Mouse (Mus musculus) Patski (cell line): ENCODE data around the gene Zkscan1. TPM values are rescaled to one million over a fixed set of nuclear protein-coding genes. Genes with fewer than 3 reads are reported as not detected.
"Not testable (repeated sequence)": the region's sequence is repeated elsewhere in the genome, so short reads cannot be mapped to it uniquely, and the experiment has no call there.

Experiments used
- ATAC-seq: fragments of 100-300 bp; one replicate; pipeline ENCODE4 v1.8.0; 2021
- CTCF ChIA-PET: fragments of 350-600 bp; sonication (Branson Sonifier 250); formaldehyde crosslinking; loops from one replicate; lab custom pipeline; 2022; ENCODE audit warnings: inconsistent platforms; lab: Charles Lee
- POLR2A ChIA-PET: fragments of 350-600 bp; sonication (Branson Sonifier 250); formaldehyde crosslinking; loops from one replicate; lab custom pipeline; 2022; ENCODE audit warnings: antibody characterized with exemption, inconsistent platforms; lab: Charles Lee
- DNase-seq: peaks from one replicate; pipeline ENCODE4 v3.0.0-alpha.2; 2011; ENCODE audit warnings: low read depth, low spot score
- H3K27me3 ChIP-seq: fragments of 371-371 bp; one replicate; pipeline ENCODE4 v1.5.1; 2021
- CTCF ChIP-seq: fragments of 100-300 bp; IDR thresholded peaks from one replicate; pipeline ENCODE4 v1.5.1; 2021
- in situ Hi-C: fragments of 300-500 bp; cut with MboI; formaldehyde crosslinking; loops from 3 replicates; pipeline ENCODE4 v1.11.1; 2018; ENCODE audit warnings: low pct_unique_long_range_greater_than_20kb, mixed read lengths
- polyA plus RNA-seq: library from polyadenylated mRNA; unstranded; gene quantifications from one replicate; pipeline ENCODE4 v1.2.3, GENCODE M21; 2021

The Zkscan1 gene
- polyA plus RNA-seq, 1 experiment from 2014 or later, result 32.9 TPM

DNA sequence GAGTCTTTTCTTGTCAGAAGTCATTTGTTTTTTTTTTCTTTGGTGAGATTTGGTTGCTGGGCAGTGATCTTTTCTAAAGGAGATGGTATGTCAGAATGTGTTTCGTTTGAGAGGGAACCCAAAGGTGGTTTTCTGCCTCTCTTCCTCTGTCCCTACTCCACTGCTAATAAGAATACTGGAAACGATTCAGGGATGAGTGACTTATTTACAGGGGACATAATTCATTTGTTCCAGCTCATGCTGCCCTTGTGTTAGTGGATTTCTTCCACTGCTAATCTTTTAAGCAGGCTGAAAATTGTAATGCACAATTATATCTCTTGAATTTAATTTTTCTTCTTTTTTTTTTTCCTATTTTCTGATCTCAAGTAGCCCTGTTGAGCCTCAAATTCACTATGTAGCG, 2.0 kb downstream of the Zkscan1 start:
- CTCF ChIA-PET, result interaction anchor here (1.6 to 2.7 kb wide), 2 partner anchors 50 to 68 kb away, joined by 6 to 11 read pairs; no protein-coding TSS in a partner anchor
- no peak for TF ChIP-seq CTCF
- ATAC-seq, result no peak
- DNase-seq, result no peak
- no peaks in the 10 kb centered on the region for H3K27me3 ChIP-seq
- in situ Hi-C loops, result loop anchor here (5.0 kb wide), 1 partner anchor 50 kb away; no protein-coding TSS in a partner anchor
- POLR2A ChIA-PET, result interaction anchor here (0.6 to 1.5 kb wide), 4 partner anchors 9 to 208 kb away, joined by 3 to 4 read pairs (median 3); no protein-coding TSS in a partner anchor

GRCm38 (mm10) chr5:138088366-138088765, 3.5 kb downstream of the Zkscan1 start:
- ATAC-seq (no peak), DNase-seq (no peak)
- CTCF ChIA-PET, result interaction anchor here (1.2 to 2.7 kb wide), 3 partner anchors 11 to 66 kb away, joined by 4 to 11 read pairs (median 6); no protein-coding TSS in a partner anchor
- TF ChIP-seq CTCF, result no peak
- in situ Hi-C loops, result loop anchor here (5.0 kb wide), 1 partner anchor 49 kb away; no protein-coding TSS in a partner anchor
- H3K27me3 ChIP-seq, result no peaks in the 10 kb centered on the region
- POLR2A ChIA-PET, result interaction anchor here (0.9 to 1.3 kb wide), 2 partner anchors 15 to 28 kb away, joined by 3 to 4 read pairs; no protein-coding TSS in a partner anchor

GRCm38 (mm10) chr5:138089108-138089551, 4.2 kb downstream of the Zkscan1 start:
- CTCF ChIA-PET, result interaction anchor here (1.0 to 2.7 kb wide), 3 partner anchors 14 to 48 kb away, joined by 3 to 11 read pairs (median 9); no protein-coding TSS in a partner anchor
- no peaks in the 10 kb centered on the region for H3K27me3 ChIP-seq
- ATAC-seq (peak; percentile 44), DNase-seq (no peak)
- in situ Hi-C loops, result loop anchor here (5.0 kb wide), 1 partner anchor 48 kb away; no protein-coding TSS in a partner anchor
- POLR2A ChIA-PET, result interaction anchor here (1.3 kb wide), 1 partner anchor 27 kb away, joined by 4 read pairs; no protein-coding TSS in a partner anchor
- no peak for TF ChIP-seq CTCF

GRCm38 (mm10) chr5:138090271-138090670, 5.4 kb downstream of the Zkscan1 start:
- ChIA-PET POLR2A (interaction anchor here (1.1 kb wide), 1 partner anchor 18 kb away, joined by 3 read pairs; no protein-coding TSS in a partner anchor), CTCF (interaction anchor here (0.8 to 2.7 kb wide), 6 partner anchors 14 to 47 kb away, joined by 3 to 9 read pairs (median 4); no protein-coding TSS in a partner anchor)
- TF ChIP-seq CTCF, result peak; percentile 82
- DNase-seq, result no peak
- in situ Hi-C loops, result no loop called here
- no peaks in the 10 kb centered on the region for H3K27me3 ChIP-seq
- ATAC-seq, result no peak

GRCm38 (mm10) chr5:138090737-138091136, 5.9 kb downstream of the Zkscan1 start:
- in situ Hi-C loops, result no loop called here
- no peak for DNase-seq
- TF ChIP-seq CTCF, result no peak
- no peak for ATAC-seq
- ChIA-PET CTCF (interaction anchor here (0.8 to 2.7 kb wide), 6 partner anchors 14 to 46 kb away, joined by 3 to 9 read pairs (median 4); no protein-coding TSS in a partner anchor), POLR2A (no interaction called here)
- H3K27me3 ChIP-seq, result no peaks in the 10 kb centered on the region

DNA sequence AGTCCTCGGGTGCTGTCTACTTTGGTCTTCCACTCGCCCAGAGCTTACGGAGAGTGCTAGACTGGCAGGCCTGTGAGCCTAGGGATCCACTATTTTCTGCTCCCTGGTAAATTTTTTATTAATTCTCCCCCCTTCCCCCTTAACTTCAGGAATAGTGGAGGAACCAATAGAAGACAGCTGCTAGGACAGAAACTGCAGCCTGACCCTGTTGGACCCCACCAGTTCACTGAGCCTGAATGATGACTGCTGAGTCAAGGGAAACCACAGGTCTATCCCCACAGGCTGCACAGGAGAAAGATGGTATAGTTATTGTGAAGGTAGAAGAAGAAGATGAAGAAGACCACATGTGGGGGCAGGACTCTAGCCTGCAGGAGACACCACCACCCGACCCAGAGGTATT, 7.9 kb downstream of the Zkscan1 start:
- ATAC-seq (no peak), DNase-seq (no peak)
- in situ Hi-C loops, result no loop called here
- CTCF ChIA-PET, result interaction anchor here (2.4 kb wide), 1 partner anchor 9 kb away, joined by 9 read pairs; no protein-coding TSS in a partner anchor
- no peak for TF ChIP-seq CTCF
- H3K27me3 ChIP-seq, result no peaks in the 10 kb centered on the region
- POLR2A ChIA-PET, result interaction anchor here (1.1 kb wide), 1 partner anchor 45 kb away, joined by 4 read pairs; no protein-coding TSS in a partner anchor

DNA sequence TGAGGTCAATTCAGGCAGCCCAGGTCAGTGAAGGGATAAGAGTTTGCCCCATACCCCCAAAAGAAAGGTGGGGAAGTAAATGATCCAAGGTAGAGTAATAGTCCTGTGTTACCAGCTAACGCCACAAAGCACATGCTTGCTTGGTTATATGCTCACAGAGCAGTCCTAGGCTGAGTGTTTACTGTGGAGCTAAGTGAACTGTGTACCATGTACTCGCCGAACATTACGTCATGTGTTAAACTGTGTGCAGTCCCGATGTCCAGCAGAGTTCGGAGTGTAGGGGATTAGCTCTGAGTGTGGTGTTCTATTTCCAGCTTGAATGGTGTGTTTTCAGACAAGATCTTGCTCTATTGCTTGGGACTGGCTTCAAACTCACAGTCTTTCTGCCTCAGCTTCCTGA, 9.6 kb downstream of the Zkscan1 start:
- H3K27me3 ChIP-seq, result no peaks in the 10 kb centered on the region
- in situ Hi-C loops, result no loop called here
- ATAC-seq, result no peak
- ChIA-PET POLR2A (interaction anchor here (1.1 kb wide), 1 partner anchor 11 kb away, joined by 4 read pairs; no protein-coding TSS in a partner anchor), CTCF (no interaction called here)
- DNase-seq, result no peak
- TF ChIP-seq CTCF, result no peak

DNA sequence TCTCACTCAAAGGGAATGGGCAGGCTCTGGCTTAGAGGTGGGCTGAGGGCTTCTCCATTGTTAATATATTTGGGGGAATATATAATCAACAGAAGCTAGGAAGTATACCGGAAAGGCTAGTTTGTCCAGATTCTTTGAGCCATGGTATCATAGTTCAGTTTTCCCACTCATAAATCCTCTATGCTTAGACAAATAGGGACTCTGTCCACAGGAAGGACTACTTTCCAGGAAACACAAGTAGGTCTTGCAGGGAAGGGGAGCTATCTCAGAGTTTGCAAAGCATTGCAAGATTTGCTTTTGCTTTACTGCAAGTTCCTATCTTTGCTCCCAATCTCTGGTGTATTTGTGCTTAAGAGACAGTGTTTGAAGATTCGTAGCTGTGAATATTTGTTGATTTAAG, 20.1 kb downstream of the Zkscan1 start:
- DNase-seq (no peak), ATAC-seq (no peak)
- POLR2A ChIA-PET, result no interaction called here
- no peaks in the 10 kb centered on the region for H3K27me3 ChIP-seq
- in situ Hi-C loops, result no loop called here
- TF ChIP-seq CTCF, result no peak
- CTCF ChIA-PET, result interaction anchor here (1.2 to 1.9 kb wide), 2 partner anchors 14 to 31 kb away, joined by 3 to 9 read pairs; no protein-coding TSS in a partner anchor

DNA sequence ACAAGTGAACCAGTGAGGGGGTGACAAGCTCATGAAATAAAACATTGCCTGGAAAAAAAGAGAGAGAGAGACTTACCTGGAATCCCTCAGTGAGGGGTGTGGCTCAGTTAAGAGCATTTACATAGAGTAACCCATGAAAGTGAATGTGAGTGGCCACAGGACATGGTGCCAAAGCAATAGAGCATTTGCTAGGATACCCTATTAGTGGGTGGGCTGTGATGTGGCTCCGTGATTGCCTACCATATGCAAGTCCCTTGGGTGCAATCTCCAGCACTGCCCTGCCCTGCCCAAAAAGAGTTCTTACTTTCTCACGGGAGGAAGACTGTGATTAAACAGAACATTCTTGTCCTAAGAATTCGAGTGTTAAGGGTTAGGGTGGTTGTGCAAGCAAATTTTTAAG, 22.2 kb downstream of the Zkscan1 start:
- in situ Hi-C loops, result no loop called here
- no peak for DNase-seq
- ChIA-PET POLR2A (interaction anchor here (1.3 to 1.6 kb wide), 2 partner anchors 10 kb away, joined by 3 to 4 read pairs; no protein-coding TSS in a partner anchor), CTCF (interaction anchor here (1.0 kb wide), 1 partner anchor 17 kb away, joined by 3 read pairs; no protein-coding TSS in a partner anchor)
- ATAC-seq, result no peak
- TF ChIP-seq CTCF, result no peak
- H3K27me3 ChIP-seq, result no peaks in the 10 kb centered on the region

DNA sequence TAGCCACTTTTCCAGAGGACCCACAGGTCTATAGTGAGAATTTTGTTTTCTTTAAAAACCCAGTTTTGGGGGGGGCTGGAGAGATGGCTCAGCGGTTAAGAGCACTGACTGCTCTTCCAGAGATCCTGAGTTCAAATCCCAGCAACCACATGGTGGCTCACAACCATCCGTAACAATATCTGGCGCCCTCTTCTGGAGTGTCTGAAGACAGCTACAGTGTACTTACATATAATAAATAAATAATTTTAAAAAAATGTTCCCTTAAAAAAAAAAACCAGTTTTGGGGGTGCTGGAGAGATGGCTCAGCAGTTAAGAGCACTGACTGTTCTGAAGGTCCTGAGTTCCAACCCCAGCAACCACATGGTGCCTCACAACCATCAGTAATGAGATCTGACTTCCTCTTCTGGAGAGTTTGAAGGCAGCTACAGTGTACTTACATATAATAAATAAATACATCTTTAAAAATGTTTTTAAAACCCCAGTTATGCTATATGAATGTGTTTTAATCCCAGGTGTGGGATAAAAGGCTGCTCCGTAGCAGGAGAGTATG, 25.0 kb downstream of the Zkscan1 start:
- peak; percentile 58 for TF ChIP-seq CTCF
- ATAC-seq, H3K27me3 ChIP-seq, in situ Hi-C loops, DNase-seq: not testable (repeated sequence)
- ChIA-PET POLR2A (interaction anchor here (1.6 kb wide), 1 partner anchor 28 kb away, joined by 4 read pairs; no protein-coding TSS in a partner anchor), CTCF (interaction anchor here (1.0 kb wide), 1 partner anchor 20 kb away, joined by 4 read pairs; no protein-coding TSS in a partner anchor)
